Mouse (Mus musculus) stomach, embryonic 16.5 days (tissue): ENCODE measurements around the gene Krt84. TPM values are rescaled to one million over a fixed set of nuclear protein-coding genes. Genes with fewer than 3 reads are reported as not detected.

Experiments
- ATAC-seq: fragments of 200-750 bp; cut with Nextera tagmentation; 2 replicates; pipeline ENCODE4 v1.8.0; 2017; ENCODE audit warnings: moderate number of reproducible peaks, moderate TSS enrichment; ENCODE audit not compliant: insufficient read depth, low FRiP score
- H3K27ac ChIP-seq: fragments of 300-500 bp; sonication (generic); 2 replicates; pipeline ENCODE4 v1.5.1; 2014; ENCODE audit warnings: low read length
- H3K27me3 ChIP-seq: fragments of 300-500 bp; sonication (generic); 2 replicates; pipeline ENCODE4 v1.6.1; 2014; ENCODE audit warnings: low read length, control low read depth, mixed read lengths; ENCODE audit not compliant: control insufficient read depth, insufficient read depth
- H3K36me3 ChIP-seq: fragments of 300-500 bp; sonication (generic); 2 replicates; pipeline ENCODE4 v1.6.1; 2014; ENCODE audit warnings: low read length; ENCODE audit not compliant: control insufficient read depth, insufficient read depth
- H3K4me1 ChIP-seq: fragments of 300-500 bp; sonication (generic); 2 replicates; pipeline ENCODE4 v1.6.1; 2014; ENCODE audit warnings: low read length, control low read depth, mixed read lengths; ENCODE audit not compliant: control insufficient read depth, insufficient read depth
- H3K4me2 ChIP-seq: fragments of 300-500 bp; sonication (generic); 2 replicates; pipeline ENCODE4 v1.6.1; 2014; ENCODE audit warnings: low read depth, low read length, mixed read lengths
- H3K4me3 ChIP-seq: fragments of 300-500 bp; sonication (generic); replicated peaks from 2 replicates; pipeline ENCODE4 v1.5.1; 2014; ENCODE audit warnings: mild to moderate bottlenecking, low read length
- H3K9ac ChIP-seq: fragments of 300-500 bp; sonication (generic); 2 replicates; pipeline ENCODE4 v1.6.1; 2014; ENCODE audit warnings: low read length
- H3K9me3 ChIP-seq: fragments of 300-500 bp; sonication (generic); replicated peaks from 2 replicates; pipeline ENCODE4 v1.6.1; 2016; ENCODE audit warnings: low read length, control low read depth; ENCODE audit not compliant: control insufficient read depth
- WGBS: fragments of 180-500 bp; shearing (Covaris S2); extraction: QIAGEN DNeasy Blood & Tissue Kit; methylation state at CpG from one replicate; pipeline ENCODE4 v1.1.7; 2014; 5-methylcytosine and 5-hydroxymethylcytosine counted together
- polyA plus RNA-seq: library from polyadenylated mRNA; unstranded; fragments of >200 nt; fragmentation: Nextera tagmentation; extraction: Ambion mirVana; gene quantifications from 2 replicates; pipeline ENCODE4 v1.2.1, GENCODE M21; 2015

Gene Krt84
- polyA plus RNA-seq, 1 experiment from 2014 or later: not detected

DNA sequence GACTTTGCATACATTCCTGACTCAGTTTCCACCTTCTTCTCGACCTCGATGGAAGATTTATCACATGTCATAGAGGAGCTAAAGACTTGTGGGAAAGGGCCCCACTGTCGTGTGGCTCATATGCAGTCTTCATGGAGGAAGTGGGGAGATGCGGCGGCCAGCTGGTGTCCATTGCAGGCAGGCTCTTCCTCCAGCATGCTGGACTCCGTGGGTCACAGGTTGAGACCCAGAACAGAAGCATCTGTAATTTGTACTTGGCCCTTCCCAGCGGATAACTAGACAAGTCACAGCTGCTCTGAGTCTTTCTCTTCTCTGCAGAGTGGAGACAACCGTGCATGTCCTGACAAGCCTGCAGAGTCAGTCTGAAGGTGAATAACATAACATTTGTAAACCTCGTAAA is 24.4 kb downstream of the Krt84 start:
- Histone ChIP-seq H3K27ac (no peak overlapping the region), H3K4me3 (no peak overlapping the region), H3K4me2 (no peak overlapping the region), H3K9me3 (no peaks in the 10 kb centered on the region), H3K9ac (no peak overlapping the region), H3K4me1 (0 out of 2 replicates have a peak, but pooled peaks cover 3% of the 10 kb centered on the region), H3K36me3 (no peaks in the 10 kb centered on the region), H3K27me3 (no peaks in the 10 kb centered on the region)
- ATAC-seq: no peak
- WGBS: 38% methylated on average over 9 of the region's 9 CpGs

DNA sequence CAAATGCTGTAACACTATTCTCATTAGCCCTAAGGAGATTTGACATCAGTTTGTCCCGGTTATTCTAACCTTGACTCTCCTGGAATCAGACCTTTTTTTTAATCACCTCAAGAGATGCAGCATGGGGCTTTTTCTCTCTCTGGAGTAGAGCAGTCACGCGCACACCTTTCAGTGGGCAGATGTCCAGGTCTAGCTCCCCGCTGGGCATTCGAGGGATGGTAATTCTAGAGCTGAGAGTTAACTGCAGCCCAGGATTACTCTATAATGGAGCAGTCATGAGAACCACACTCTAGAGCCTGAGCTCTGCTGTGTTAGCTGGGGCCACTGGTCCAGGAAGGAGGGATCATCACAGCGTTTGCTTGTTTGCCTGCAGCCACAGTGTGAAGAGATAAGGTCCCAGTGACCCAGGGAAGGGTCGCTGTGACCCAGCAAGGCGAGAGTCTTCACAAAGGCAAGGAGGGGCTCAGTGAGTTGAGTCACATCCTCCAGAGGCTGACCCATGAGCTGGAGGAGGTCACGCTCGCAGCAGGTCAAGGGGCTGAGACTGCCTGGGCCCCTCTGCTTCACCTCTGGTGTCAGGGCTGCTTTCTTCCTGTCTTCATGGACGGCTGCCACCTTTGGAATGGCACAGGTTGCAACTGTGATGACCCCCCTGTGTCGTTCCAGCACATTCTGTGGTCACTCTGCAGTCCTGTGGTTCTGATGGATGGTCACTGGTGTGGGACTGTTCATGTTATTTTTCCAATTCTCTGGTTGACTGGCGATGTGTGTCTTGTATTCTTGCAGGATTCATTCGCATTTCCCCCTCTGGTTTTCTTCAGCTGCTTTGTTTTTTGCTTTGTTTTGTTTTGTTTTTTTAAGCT is 25.5 kb downstream of the Krt84 start:
- Histone ChIP-seq H3K9ac (no peak overlapping the region), H3K36me3 (no peaks in the 10 kb centered on the region), H3K27ac (no peak overlapping the region), H3K9me3 (no peaks in the 10 kb centered on the region), H3K27me3 (no peaks in the 10 kb centered on the region), H3K4me1 (0 out of 2 replicates have a peak, but pooled peaks cover 3% of the 10 kb centered on the region), H3K4me3 (no peak overlapping the region), H3K4me2 (no peak overlapping the region)
- WGBS: 46% methylated on average over 14 of the region's 14 CpGs
- no peak for ATAC-seq

DNA sequence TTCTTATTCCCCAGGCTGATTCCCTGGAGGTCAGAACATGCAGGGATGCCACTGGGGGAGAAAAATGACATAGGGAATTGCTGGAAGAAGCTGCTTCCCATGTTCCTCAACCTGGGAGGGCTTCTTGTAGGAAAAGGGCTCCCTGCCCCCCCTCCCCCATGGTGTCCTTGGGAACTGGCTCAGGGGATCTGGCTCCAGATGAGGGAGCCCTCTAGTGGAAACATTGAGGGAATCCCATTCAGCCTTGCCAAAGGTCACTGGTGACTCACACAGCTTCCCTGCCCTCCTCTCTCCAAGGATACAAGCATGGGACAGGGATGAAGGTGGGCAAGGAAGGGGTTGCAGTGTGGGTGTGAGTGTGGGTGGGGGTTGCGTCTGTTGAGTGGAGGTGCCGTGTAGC is 35.4 kb downstream of the Krt84 start:
- ATAC-seq: peak; percentile 33; the same call in 1 of the 2 replicates
- Histone ChIP-seq H3K9ac (no peak overlapping the region), H3K4me1 (no peaks in the 10 kb centered on the region), H3K27ac (no peak overlapping the region), H3K9me3 (no peaks in the 10 kb centered on the region), H3K27me3 (no peaks in the 10 kb centered on the region), H3K36me3 (no peaks in the 10 kb centered on the region), H3K4me2 (no peak overlapping the region), H3K4me3 (no peak overlapping the region)
- 76% methylated on average over 2 of the region's 2 CpGs for WGBS

DNA sequence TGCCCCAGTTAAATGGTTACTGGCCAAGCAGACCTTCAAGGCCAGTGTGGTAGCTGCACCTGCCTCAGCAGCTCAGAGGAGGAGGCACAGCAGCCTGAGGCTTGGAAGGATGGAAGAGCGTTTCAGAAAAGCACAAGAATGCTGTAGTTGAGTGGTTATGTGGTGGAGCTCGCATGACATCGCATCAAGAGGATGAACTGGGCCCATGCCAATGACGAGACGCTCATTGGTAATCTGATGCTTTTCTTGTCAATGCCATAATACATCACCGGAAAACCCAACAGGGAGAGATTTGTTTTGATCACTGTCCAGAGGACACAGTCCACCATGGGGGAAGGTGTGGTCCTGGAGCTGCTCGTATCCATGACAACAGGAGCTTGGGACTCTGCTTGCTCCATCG is 37.4 kb downstream of the Krt84 start:
- WGBS: 77% methylated on average over 8 of the region's 8 CpGs
- H3K4me3 ChIP-seq: no peak overlapping the region
- no peak overlapping the region for H3K4me2 ChIP-seq
- H3K4me1 ChIP-seq: no peaks in the 10 kb centered on the region
- no peak for ATAC-seq
- no peaks in the 10 kb centered on the region for H3K36me3 ChIP-seq
- H3K9ac ChIP-seq: no peak overlapping the region
- H3K27ac ChIP-seq: no peak overlapping the region
- no peaks in the 10 kb centered on the region for H3K27me3 ChIP-seq
- H3K9me3 ChIP-seq: no peaks in the 10 kb centered on the region

DNA sequence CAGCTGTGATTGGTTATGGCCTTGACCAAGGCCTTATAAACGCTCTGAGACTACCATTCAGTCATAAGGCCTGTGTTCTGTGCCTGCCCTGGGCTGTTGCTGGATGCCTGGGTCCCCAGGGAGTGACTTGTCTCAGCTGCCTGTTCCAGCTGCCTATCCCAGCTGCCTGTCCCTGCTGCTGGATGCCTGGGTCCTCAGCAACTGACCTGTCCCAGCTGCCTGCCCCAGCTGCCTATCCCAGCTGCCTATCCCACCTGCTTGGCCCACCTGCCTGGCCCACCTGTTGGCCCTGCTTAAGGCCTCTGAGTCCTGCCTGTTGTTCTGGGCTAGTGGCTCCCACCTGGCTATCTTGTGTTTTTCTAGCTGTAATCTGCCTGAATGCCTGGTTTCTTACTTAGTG is 38.4 kb downstream of the Krt84 start:
- 56% methylated on average over 1 of the region's 1 CpGs for WGBS
- ATAC-seq: no peak
- Histone ChIP-seq H3K9ac (no peak overlapping the region), H3K9me3 (no peaks in the 10 kb centered on the region), H3K36me3 (no peaks in the 10 kb centered on the region), H3K27me3 (no peaks in the 10 kb centered on the region), H3K4me2 (no peak overlapping the region), H3K27ac (no peak overlapping the region), H3K4me3 (no peak overlapping the region), H3K4me1 (no peaks in the 10 kb centered on the region)

DNA sequence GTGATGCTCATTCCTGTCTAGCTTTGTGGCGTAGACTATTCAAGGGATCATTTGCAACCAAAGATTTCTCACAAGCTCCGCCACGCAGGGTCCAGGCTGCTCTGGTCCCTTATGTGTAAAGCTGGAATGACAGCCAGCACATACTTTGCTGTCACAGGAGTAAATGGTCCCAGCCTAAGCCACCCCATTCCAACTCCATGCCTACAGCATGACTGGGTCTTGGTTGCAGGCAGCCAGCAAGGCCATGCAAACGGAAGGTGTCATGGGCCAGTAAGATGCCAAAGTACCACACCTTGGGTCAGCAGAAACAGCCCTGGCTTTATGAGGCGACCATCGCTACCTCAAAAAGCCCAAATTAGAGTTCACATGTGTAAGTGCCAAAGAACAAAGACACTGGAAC is 38.9 kb downstream of the Krt84 start:
- ATAC-seq: no peak
- WGBS: 93% methylated on average over 6 of the region's 6 CpGs
- Histone ChIP-seq H3K9ac (no peak overlapping the region), H3K27ac (no peak overlapping the region), H3K4me1 (no peaks in the 10 kb centered on the region), H3K4me3 (no peak overlapping the region), H3K9me3 (no peaks in the 10 kb centered on the region), H3K36me3 (no peaks in the 10 kb centered on the region), H3K27me3 (no peaks in the 10 kb centered on the region), H3K4me2 (no peak overlapping the region)

DNA sequence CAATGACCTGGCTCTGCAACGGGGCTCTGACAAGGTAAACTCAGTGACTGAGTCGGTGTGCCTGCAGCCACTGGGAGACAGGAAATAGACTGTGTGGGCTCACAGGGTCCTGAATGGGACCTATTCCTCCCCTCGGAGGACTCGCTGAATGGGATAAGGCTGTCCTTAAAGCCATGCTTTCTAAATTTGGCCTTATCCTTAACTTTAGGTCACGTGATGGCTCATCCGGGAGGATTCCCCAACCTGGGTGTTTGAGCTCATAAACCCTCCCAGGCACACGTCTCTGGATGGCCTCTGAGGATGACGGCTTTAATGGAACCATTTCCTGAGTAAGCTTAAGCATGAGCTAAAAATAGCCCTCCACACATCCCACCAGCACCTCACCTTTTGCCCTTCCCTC is 39.9 kb downstream of the Krt84 start:
- no peak for ATAC-seq
- Histone ChIP-seq H3K27me3 (no peaks in the 10 kb centered on the region), H3K4me2 (no peak overlapping the region), H3K9me3 (no peaks in the 10 kb centered on the region), H3K4me1 (no peaks in the 10 kb centered on the region), H3K36me3 (no peaks in the 10 kb centered on the region), H3K27ac (no peak overlapping the region), H3K9ac (no peak overlapping the region), H3K4me3 (no peak overlapping the region)
- WGBS: 42% methylated on average over 8 of the region's 8 CpGs

DNA sequence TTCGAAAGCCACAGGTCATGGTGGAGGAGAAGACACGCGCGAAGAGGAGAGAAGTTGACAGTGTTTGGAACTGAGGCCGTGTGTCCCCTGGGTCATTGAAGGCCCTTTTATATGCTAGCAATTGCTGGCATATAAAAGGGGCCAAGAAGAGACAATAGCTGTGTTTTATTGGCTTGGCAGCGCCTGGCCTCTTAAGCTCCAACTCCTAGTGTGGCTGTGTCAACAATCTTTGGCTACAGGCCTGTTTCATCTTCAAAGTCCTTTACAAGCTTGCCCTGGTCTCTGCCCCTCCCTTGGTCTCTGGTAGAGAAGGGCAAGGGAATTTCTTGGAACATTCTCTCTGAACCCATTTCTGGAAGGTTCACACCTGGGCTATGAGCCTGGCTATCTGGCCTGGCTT is 41.2 kb downstream of the Krt84 start, which contains the start of gene Krt83:
Gene Krt83, minus strand, starts transcription at position 82 of the 400 bp plus-strand sequence.
- H3K4me1 ChIP-seq: no peaks in the 10 kb centered on the region
- H3K4me3 ChIP-seq: no peak within 1 kb of the TSS
- no peak within 1 kb of the TSS for H3K4me2 ChIP-seq
- H3K36me3 ChIP-seq: no peaks in the 10 kb centered on the region
- H3K27ac ChIP-seq: no peak within 1 kb of the TSS
- no peak within 1 kb of the TSS for H3K9ac ChIP-seq
- no peak for ATAC-seq
- WGBS: 75% methylated on average over 6 of the region's 6 CpGs
- H3K9me3 ChIP-seq: no peaks in the 10 kb centered on the region
- H3K27me3 ChIP-seq: no peaks in the 10 kb centered on the region

DNA sequence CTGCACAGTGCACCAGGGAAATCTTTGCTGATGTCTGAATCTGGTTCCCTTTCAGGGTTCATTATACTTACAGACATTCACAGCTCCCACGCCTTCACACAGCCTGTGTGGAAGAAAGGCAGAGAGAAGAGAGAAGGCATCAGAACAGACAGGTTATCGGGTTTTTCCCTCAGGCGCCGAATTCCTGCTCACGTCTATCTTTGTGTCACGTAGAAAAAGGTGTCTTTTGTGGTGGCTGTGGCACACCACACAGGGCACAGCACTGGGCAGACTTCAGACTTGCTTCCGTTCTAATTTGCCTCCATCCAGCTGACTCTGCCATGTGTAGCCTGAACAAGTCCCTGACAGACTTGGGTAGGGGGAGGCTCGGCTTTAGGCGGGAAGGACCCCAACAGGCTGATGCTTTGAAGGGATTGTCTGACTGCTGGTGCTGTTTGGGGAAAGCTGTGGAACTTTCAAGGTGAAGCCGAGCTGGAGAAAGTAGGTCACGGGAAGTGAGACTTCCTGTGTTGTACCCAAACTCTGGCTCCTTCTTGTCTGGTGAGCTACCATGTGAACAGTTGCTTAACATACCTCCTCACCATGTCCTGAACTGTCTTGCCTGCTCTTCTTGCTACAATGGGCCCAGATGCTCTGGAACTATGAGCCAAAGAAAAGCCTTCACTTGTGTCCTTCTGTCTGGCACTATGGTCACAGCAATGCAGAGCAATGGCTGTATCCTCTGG is 46.5 kb downstream of the Krt84 start:
- H3K36me3 ChIP-seq: no peaks in the 10 kb centered on the region
- H3K9me3 ChIP-seq: no peaks in the 10 kb centered on the region
- H3K4me3 ChIP-seq: no peak overlapping the region
- H3K27ac ChIP-seq: no peak overlapping the region
- 77% methylated on average over 11 of the region's 11 CpGs for WGBS
- no peaks in the 10 kb centered on the region for H3K27me3 ChIP-seq
- H3K9ac ChIP-seq: no peak overlapping the region
- peaks cover 3% of the 10 kb centered on the region; the same call in 1 of the 2 replicates for H3K4me1 ChIP-seq
- no peak overlapping the region for H3K4me2 ChIP-seq
- ATAC-seq: no peak
